Mouse (Mus musculus): ENCODE measurements around the gene C4b.
A peak's percentile ranks its signal among the peaks of the same experiment; 100 is the strongest.
"Not testable (repeated sequence)": the region's sequence is repeated elsewhere in the genome, so short reads cannot be mapped to it uniquely, and the experiment has no call there.

Gene C4b

DNA sequence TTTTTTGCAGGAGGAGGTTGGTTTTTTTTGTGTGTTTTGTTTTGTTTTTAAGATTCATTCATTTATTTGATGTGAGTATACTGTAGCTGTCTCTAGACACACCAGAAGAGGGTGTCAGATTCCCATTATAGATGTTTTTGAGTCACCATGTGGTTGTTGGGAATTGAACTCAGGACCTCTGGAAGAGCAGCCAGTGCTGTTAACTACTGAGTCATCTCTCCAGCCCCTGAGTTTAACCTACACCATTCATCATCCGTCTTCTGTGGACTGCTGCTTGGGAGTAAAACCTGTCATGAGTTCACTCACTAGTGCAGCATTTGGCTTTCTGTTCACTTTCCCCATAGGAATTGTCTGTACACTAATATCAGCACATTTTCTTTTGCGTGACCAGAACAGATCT lies 37.2 kb downstream of the C4b start:
- DNase-seq (ENCODE audit: low spot score): not testable (repeated sequence)

DNA sequence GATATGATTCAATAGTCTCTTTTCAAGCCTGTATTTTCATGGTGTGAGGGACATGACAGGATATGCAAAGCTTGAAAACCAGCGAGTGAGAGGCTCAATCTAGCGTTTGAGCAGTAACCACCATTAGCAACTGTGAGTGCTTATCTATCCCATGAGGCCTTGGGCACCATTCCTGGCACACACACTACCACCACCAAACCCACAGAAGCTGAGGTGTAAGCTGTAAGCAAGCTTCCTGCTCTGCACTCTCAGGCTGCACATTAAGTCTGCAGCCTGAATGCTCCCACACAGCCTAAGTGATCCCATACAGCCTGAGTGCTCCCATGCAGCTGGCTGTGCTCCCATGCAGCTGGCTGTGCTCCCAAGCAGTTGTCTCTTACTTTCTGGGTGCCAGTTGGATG lies 43.0 kb downstream of the C4b start:
- DNase-seq (ENCODE audit: low spot score): peak; percentile 4

DNA sequence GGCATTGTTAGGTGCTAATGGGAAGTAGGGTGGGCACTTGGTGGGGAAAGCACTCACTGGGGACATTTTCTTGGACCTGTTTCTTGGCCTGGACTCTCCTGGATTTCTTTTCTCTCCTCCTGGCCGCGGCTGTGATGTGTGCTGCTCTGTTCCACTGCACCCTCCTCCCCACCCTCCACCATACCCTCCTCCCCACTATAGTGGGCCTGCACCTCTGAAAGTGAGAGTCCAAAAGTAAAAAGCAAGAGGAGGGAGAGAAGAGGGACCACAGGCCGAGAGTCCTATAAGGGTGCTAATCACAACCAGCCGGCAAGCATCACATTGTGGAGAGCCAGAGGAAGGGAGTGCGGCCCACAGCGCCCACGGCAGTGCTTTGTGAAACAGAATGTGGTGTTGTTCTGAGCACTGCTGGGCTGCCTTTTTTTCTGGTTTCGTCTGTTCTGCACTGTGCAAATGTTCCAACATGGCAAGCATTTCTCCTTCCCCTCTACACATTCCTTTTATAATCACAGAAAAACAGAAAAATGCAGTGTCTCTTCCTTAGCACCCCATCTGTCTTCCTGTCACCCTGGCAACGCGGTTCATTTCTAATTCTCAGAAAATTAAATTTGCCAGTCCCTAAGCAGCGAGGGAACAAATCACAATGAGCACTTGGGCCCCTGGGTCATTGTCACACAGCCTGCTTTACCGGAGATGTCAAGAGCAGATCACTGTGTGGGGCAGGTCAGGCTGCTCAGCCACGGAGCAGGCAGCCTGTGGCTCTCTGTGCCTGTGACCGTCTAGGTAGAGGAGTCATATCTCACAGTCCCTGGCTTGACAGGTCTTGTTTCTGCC lies 43.9 kb downstream of the C4b start:
- DNase-seq (ENCODE audit: low spot score): peak; percentile 3

DNA sequence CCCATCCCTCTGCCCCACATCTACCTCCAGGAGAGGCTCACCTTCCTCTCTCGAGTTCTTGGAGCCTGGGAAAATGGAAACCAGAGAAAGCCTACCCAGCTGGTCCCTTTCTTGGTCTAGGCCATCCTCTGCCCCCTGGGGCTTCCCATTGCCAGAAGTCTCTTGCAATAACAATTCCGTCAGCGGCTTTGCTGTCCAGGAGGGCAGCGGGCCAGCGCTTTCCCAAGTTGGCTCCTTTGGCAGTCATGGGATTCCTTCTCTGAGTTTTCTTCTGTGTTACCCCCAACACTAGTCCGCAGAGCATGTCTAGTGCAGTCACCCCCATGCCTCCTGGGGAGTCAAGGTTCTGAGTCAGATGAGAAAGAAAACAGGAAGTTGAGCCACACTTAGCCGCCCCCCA lies 50.8 kb downstream of the C4b start:
- DNase-seq (ENCODE audit: low spot score): peak; percentile 68

DNA sequence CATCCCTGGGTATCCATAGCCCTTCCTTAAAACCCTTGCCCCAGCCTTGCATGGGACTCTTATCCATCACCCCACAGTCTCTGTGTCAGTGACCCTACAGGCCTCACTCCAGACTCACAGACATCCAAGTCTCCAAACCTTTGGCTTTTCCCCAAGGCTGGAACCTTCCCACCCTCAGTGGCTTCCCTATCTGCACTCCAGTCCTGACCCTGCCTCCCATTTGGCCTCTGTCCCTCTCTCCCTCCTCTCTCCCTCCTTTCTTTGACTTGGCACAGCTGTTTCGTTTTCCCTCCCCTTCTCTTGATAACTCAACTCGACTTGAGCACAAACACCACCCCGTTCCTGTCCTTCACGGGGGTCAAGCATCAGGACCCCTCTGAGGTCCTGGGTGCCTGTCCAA lies 53.2 kb downstream of the C4b start:
- DNase-seq (ENCODE audit: low spot score): peak; percentile 47

DNA sequence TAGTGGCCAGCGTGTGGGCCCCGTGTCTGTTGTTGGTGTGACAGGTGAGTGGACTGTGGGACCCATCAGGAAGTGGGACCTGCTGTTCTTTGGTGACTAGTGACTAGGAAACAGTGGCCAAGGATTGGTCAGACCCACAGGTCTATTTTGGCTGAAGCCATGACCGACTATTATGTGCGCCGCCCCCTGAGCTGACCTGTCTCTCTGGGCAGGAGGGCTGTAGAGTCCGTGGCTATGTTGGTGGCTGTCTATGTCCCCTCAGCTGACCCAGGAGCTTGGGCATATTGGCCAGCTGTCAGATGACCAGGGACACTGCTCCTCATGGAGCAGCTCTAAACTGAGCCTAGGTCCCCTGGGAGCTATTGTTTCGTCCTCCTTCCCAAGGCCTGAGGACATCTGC lies 54.8 kb downstream of the C4b start:
- DNase-seq (ENCODE audit: low spot score): no peak

DNA sequence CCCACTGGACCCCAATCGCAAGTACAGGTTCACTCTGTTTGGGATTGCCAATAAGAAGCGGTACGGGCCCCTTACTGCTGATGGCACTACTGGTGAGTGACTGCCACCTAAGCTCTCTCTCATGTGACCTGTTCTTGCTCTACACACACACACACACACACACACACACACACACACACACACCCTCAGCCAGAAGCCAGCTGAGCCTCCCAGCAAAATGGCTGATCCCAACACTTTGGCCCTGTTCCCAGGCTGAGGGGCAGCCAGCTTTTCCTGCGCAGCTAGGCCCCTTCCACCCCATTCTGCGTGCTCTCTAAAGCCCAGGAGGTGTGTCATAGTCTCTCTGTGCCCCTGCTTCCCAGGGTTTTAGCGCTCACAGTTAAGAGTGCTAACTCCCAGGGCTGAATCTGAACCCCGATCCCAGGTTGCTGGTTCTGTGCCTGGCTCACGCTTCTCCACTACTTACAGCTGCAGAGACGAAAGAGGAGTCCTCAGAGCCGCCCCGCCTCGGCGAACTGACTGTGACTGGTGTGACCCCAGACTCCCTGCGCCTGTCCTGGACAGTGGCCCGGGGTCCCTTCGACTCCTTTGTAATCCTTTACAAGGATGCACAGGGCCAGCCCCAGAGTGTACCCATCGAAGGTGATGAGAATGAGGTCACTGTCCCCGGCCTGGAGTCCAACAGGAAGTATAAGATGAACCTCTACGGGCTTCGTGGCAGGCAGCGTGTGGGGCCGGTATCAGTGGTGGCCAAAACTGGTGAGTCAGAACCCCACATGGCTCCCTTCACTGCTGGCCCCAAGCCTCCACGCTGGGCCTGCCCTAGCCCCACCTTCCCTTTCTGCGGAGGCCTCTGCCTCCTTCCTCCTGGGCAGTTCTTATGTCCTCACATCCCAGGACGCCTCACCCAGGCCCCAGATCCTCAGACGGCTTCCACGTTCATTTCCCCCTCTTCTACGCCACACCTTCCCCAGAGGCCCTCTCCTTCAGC lies 58.3 kb downstream of the C4b start:
- DNase-seq (ENCODE audit: low spot score): peak; percentile 52

DNA sequence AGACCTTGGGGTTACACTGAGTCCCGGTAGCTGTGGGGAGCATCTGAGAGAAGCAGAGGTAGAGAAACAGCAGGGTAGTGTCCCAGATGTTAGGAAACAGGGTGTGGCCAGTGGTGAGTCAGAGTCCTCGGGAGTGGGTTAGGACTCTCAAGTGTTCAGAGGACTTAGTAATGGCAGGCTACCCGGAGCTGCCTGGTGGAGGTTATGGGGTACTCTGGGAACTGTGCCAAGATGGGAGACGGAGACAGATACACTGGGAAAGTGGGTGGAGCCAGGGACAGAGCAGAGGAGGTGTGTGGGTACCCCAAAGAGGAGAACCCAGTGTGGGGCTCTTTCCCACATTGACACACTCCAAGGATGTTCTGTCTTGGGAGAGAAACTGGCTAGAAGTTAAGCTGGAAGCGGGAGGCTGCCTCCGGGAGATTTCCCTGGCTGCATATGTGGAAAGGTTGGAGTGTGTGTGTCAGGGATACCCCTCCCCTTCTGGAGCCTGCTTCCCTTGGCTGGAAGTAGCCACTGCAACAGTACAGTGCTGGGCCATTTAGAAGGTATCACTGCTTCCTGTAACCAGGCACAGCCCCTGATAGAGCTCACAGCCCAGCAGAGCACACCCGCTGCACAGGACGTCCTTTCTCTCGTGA lies 59.3 kb downstream of the C4b start:
- peak; percentile 7 for DNase-seq (ENCODE audit: low spot score)

DNA sequence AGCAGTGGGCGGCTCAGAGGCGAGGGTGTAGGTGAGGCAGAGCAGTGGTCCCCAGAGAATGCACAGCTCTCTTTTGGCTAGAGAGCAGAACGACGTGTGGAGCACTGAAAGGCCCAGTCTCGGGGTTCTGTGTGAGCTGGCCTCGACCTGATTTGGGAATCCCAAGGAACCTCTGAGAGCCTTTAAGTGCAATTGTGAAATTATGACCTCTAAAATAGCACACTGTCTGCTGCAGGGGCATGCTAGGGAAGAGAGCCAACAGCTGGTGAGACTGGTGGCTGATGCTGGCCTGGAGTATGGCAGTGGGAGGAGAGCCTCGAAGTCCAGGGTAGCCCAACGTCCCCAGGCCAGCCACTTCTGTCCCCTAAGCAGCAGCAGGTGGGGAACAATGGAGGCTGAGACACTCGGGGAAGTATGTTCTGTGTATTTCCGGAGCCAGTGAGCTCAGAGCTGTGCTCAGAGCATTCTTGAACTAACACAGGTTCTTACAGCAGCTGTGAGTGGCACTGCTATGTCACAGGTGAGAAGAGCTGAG lies 59.9 kb downstream of the C4b start:
- peak; percentile 2 for DNase-seq (ENCODE audit: low spot score)

DNA sequence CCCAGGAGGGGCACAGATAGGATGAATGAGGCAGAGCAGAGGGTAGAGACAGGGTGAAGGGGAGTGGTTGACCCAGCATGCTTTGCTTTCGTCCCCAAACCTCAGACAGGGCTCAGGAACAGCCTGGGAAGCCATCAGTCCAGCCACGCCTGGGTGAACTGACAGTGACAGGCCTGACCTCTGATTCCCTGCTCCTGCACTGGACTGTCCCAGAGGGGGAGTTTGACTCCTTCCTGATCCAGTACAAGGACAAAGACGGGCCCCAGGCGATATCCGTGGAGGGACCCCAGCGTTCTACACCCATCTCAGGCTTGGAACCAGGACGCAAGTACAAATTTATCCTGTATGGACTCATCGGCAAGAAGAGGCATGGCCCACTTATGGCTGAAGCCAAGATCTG lies 60.5 kb downstream of the C4b start:
- DNase-seq (ENCODE audit: low spot score): peak; percentile 7

DNA sequence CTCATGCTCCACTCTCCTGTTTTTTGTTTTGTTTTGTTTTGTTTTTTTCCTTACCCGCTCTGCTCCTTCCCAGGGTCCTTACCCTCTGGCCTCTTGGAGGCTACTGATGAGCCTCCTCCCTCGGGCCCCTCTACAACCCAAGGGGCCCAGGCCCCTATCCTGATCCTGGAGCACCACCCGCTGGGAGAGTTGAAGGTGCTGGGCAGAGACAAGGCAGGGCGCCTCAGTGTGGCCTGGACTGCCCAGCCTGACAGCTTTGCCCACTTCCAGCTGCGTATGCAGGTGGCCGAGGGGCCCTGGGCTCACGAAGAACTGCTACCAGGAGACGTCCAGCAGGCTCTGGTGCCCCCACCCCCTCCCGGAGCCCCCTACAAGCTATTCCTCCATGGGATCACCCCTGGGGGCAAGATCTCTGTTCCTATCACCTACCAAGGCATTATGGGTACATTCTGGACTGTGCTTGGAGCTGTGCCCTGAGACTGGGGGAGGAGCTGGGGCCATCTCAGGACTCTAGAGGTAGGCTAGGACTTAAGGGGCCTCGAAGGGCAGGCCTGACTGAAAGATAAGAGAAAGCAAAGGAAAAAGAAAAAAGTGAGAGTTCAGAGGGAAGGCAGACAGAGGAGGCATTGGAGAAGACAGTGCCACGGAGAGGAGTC lies 61.7 kb downstream of the C4b start:
- DNase-seq (ENCODE audit: low spot score): peak; percentile 14

DNA sequence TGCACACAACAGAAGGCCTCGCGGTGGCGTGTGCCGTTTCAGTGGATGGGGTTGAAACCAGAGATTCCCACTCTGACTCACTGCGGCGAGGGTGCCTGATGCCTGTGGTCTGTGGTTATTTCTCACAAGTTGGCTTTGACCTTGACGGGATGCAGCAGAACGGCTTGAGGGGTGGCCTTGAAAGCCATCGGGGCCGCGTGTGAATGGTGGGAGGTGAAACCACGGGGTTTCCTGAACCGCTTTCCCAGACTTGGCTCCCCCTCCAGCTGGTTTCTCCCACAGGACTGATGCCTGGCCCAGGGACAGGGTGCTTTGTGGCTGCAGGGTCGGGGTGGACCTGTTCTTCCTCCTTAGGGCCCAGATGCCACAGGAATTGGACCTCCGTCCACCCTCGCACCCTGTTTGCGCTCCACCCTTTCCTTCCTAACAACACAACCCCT lies 62.5 kb downstream of the C4b start:
- DNase-seq (ENCODE audit: low spot score): peak; percentile 67

DNA sequence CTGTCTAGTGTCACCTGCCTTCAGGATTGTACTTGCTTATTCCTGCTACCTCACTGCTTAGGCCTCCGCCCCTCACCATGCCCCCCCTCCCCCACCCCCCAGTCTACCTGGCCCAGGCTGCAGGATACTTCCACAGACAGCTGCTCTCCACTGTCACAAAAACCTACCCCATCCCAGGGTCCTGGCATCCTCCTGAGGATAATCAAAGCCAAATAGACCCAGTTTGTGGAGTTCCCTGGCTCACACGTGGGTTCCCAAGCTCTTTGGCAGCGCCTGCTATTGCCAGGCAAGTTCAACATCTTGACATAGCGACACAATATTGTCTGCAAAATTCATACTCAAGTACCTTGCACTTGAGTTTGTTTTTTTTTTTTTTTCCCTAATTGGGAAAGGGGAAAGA lies 63.1 kb downstream of the C4b start:
- DNase-seq (ENCODE audit: low spot score): no peak

DNA sequence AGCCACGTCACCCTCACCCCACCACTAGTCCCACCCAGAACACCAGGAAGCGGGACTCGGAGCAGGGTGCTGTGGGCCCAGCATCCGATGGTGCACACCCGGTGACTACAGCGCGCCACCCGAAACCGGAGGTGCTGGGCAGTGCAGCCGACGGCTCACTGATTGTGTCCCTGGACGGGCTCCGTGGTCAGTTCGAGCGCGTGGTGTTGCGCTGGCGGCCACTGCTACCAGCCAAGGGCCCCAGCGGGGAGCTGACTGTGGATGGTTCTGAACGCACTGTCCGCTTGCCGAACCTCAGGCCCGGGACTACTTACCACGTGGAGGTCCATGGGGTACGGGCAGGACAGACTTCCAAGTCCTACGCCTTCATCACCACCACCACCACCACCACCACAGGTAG lies 63.5 kb downstream of the C4b start:
- no peak for DNase-seq (ENCODE audit: low spot score)
